Mouse (Mus musculus) activated CD4-positive, CD25-positive, alpha-beta regulatory T cell, adult 4 months (primary cell): ENCODE measurements around the gene Popdc3. TPM values are rescaled to one million over a fixed set of nuclear protein-coding genes. Genes with fewer than 3 reads are reported as not detected.
"Not testable (repeated sequence)": the region's sequence is repeated elsewhere in the genome, so short reads cannot be mapped to it uniquely, and the experiment has no call there.

ENCODE experiments used
- ATAC-seq: one replicate; pipeline ENCODE4 v1.8.0; 2017
- polyA plus RNA-seq, 2 experiments: library from polyadenylated mRNA; unstranded; fragments of 100-300 nt; shearing (Covaris generic); gene quantifications; one replicate each; pipeline ENCODE4 v1.2.1; 2017

Popdc3 gene
- not detected for polyA plus RNA-seq

DNA sequence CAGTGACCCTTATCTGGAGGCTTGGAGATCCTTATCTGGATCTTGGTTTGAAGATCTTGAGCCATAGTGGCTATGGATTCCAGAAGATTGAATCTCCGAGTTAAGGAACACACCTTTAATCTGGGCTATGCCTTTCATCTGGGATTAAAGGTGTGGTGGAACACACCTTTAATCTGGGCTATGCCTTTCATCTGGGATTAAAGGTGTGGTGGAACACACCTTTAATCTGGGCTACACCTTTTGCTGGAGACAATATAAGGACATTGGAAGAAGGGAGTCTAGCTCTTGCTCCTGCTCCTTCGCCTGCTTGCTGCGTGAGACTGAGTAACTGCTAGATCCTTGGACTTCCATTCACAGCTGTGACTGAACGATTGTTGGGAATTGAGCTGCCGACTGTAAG, at the start of gene Popdc3:
TSS of gene Popdc3 (plus strand) at position 301 of the 400 bp plus-strand sequence.
- ATAC-seq, result not testable (repeated sequence)

DNA sequence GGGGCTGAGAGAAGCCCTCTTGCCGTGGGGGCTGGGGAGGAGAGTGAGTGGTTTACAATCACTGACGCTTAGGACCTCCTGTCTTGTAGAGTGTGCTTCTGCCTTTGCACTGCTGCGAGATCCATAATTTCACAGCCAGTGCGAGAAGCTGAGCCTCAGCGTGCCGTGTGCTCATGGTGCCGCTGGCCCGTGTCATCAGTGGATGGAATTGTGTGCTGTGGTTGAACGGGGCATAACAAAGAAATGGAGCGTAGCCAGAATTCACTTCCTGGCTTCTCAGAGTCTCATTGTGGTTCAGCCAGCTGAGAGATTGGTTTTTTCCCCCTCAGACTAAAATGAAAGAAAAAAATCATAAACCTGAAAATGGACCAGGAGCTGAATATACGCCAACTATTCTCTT, 48.8 kb upstream of the Popdc3 start:
- no peak for ATAC-seq

DNA sequence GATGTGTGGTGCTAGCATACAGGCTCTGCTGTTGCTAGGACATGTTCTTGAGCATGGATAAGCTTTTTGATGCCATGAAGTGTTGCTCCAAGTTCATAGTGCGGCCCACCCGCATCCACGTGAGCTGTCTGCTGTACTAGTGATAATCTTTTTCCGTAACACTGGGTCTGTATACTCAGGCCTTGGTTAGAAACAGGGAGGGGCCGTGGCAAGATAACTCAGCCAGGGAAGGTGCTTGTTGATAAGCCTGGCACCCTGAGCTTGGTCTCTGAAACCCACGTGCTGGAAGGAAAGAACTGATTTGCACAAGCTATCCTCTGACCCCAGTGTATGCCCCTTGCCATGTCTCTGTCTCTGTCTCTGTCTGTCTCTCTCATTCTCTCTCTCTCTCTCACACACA, 47.9 kb upstream of the Popdc3 start:
- ATAC-seq, result no peak

GRCm38 (mm10) chr10:45132371-45132770, 45.5 kb upstream of the Popdc3 start:
- ATAC-seq, result peak; percentile 65

GRCm38 (mm10) chr10:45136806-45137205, 41.1 kb upstream of the Popdc3 start:
- ATAC-seq, result no peak

- ATAC-seq, result no peak
These were observed 38.0 kb upstream of the Popdc3 start for GRCm38 (mm10) chr10:45139910-45140309.

- no peak for ATAC-seq
These were observed 37.3 kb upstream of the Popdc3 start for GRCm38 (mm10) chr10:45140474-45141212.

DNA sequence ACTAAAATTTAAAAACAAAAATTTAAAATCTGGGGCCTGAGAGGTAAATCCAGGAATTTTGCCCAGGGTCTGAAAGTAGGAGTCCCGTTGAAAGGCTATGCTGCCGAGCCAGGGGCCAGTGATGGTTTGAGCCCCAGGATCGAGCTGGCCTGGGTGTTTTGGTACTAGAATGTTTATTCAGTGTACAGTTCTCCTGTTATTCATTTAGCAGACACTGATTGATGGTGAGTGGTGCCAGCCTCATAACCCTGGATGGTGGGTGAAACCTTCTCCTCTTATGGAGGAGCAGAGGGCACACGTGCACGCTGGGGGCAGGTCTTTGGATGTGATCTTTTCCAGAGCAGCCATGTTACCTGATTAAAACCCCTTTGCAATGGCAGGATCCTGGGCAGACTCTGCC, 35.5 kb upstream of the Popdc3 start:
- no peak for ATAC-seq

GRCm38 (mm10) chr10:45144038-45144817, 33.7 kb upstream of the Popdc3 start:
- no peak for ATAC-seq

- no peak for ATAC-seq
These were observed 31.1 kb upstream of the Popdc3 start for GRCm38 (mm10) chr10:45146821-45147220.

DNA sequence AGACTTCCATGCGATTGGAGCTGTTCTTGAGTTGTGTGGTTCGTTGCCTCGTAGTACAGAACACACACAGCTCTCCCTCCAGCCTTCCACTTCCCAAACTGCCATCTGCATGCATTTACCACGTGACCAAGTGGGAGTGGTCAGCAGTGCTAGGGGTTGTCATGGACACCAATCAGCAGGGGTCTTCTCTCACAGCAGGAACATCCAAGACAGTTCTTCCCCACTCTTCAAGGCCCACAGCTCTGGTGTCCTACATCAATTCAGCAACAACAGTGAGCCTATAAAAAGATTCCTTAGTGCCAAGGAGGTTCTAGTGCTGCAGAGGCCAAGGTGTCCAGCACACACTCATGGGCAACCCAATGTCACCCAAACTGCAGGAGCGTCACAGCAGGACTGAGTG, 26.8 kb upstream of the Popdc3 start:
- no peak for ATAC-seq

DNA sequence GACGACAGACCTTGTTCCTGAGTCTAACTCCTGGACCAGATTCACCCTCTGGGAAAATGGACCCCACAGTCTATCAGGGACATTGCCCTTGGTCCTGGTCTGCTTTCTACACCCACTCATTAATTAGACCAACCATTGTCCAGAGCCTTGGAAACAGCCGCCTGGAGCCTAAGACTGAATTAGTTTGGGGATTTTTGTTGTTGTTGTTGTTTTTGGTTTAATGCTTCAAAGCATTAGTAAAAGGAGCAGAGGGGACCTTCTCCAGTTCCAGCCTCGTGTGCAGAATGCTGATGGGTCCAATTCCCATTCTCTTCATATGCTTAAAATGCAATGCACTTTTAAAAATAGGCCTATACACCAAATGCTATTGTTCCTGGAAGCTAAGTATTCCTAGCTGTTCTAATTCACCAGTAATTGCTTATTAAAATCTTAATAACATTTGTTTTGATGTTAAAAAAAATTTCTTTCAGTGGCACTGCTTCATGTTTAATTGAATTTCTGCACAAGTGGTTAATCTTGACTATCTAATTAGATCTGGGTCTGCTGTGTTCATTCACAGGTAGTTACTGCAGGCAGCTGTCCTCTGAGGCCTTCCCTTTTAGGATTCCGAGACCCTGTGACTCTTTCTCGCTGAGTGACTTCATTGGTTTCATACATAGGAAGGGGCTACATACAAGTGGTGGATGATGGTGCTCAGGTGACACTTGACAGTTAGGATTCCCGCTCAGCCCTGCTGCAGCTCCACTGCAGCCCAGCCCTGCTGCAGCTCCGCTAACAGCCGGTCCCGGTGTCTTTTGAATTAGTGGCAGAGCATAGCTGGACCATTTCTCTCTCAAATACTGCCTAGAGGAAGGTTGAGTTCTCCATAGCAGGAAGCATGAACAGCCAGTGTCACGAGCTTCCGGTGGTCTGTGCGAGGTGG, 25.9 kb upstream of the Popdc3 start:
- no peak for ATAC-seq

DNA sequence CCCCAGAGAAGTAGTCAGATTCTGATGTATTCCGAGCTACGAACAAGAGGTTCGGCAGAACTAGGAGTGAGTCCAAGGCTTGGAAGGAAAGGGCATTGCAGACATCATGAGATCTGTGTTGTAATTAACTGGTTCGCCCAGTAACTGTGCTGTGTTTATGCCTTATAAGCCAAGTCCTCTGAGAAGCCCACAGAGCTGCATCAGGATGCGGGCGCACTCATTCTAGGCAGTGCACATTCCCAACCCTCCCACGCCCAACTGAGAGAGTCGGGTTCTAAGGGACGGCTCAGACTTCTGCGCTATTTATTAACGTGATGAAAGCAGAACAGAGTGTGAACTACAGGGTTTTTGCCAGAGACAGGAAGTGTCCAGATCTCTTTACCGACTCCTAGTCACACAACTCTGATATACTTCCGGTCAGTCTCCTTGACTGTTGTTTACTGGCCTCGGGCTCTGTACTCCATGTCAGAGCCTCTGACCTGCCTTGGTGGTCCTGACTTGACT, 23.3 kb upstream of the Popdc3 start:
- no peak for ATAC-seq

GRCm38 (mm10) chr10:45165851-45166250, 12.0 kb upstream of the Popdc3 start:
- ATAC-seq, result no peak

- no peak for ATAC-seq
These were observed 4.0 kb upstream of the Popdc3 start for GRCm38 (mm10) chr10:45173927-45174326.

GRCm38 (mm10) chr10:45174345-45174744, 3.6 kb upstream of the Popdc3 start:
- no peak for ATAC-seq

DNA sequence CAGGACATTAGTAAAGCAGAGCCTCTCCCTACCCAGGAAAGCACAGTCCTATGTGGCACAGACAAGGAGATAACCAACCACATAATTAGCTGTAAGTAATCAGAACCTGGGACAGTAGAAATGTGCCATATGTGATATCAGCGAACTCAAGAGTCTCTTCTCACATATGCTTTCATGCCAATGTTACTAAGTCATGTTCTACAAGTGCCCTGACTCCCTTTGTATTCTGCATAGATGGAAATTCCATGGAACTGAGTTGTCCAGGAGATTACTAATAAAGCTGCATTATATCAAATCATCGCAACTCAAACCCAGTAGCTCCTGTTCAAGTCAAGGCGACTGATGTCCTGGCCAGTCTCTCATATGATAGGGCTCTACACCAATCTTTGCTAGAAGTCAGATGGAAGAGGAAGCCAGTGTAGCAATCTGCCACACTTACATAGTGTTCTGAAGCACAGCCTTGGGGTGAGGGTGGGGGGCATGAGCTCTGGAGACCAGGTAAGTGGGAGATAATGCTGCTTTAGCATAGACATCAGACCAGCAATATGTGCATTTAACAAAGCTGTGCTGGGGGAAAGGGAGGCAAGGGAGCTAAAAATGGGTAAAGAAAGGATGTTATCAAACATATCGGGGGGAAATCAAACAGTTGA, 2.9 kb downstream of the Popdc3 start:
- no peak for ATAC-seq

- ATAC-seq, result no peak
These were observed 3.4 kb downstream of the Popdc3 start for GRCm38 (mm10) chr10:45181344-45181743.

GRCm38 (mm10) chr10:45185457-45185856, 7.6 kb downstream of the Popdc3 start:
- ATAC-seq, result no peak

- ATAC-seq, result no peak
These were observed 15.7 kb downstream of the Popdc3 start for GRCm38 (mm10) chr10:45193330-45194310.

- ATAC-seq, result no peak
These were observed 16.6 kb downstream of the Popdc3 start for GRCm38 (mm10) chr10:45194531-45194930.
